Mouse (Mus musculus): Measurements from ENCODE around the gene Commd8.
"Not testable (repeated sequence)": the region's sequence is repeated elsewhere in the genome, so short reads cannot be mapped to it uniquely, and the experiment has no call there.

Gene Commd8

DNA sequence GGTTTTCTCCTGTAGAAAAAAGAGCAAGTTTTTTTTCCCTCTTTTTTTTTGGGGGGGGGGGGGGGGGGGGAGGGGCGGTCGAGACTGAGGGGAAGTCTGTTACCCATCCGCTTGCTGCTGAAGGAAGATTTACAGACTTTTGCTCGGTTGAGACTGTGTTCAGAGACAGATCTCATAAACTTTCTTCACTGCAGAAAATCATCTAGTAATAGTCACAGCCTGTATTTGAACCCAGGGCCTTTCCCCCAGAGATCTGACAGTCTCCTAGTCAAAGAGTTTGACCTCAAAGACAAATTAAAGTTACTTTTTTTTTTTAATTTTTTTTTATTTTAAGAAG is 264 bp upstream of the Commd8 start:
- no peak for DNase-seq (ENCODE audit: low spot score)

DNA sequence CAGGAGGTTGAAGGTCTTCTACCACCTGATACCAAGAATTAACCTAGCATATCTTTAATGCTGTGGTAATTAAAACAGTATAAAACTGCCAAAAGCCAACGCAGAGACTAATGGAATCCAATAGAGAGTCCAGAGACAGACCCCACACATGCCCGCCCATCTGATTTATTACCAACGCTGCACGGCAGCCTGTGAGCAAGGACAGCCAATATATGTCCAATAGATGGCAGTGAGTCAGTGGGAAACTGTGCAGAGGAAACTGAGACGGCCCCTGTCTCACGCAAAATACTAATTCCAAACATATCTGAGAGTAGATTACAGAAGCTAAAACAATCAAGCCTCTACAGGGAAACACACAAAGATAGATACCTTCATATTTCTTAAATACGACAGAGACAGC is 3.6 kb downstream of the Commd8 start:
- DNase-seq (ENCODE audit: low spot score) = no peak

DNA sequence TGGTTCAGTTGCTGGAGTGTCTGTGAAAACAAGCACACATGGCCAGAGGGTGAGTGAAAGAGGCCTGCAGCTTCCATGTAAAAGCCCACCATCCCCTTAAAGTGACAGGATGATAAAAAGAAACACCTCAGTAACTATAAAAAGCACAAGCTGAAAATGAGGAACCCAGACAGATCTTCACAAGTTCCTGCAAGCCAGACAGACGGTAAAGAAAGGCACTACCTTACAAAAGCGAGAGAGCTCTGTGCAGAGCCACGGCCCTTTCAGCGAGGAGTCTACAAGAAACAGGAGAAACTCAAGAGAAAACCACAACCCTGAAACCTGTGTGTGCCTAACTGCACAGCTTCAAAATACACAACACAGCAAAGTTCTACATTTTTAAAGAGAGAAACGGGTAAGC is 5.1 kb downstream of the Commd8 start:
- no peak for DNase-seq (ENCODE audit: low spot score)

- DNase-seq (ENCODE audit: low spot score) = no peak
These were observed 7.1 kb downstream of the Commd8 start for GRCm38 (mm10) chr5:72160781-72161485.

- no peak for DNase-seq (ENCODE audit: low spot score)
These were observed 8.5 kb downstream of the Commd8 start for GRCm38 (mm10) chr5:72159537-72159936.

- no peak for DNase-seq (ENCODE audit: low spot score)
These were observed 9.3 kb downstream of the Commd8 start for GRCm38 (mm10) chr5:72158667-72159066.

- no peak for DNase-seq (ENCODE audit: low spot score)
These were observed 11.4 kb downstream of the Commd8 start for GRCm38 (mm10) chr5:72156598-72156997.

DNA sequence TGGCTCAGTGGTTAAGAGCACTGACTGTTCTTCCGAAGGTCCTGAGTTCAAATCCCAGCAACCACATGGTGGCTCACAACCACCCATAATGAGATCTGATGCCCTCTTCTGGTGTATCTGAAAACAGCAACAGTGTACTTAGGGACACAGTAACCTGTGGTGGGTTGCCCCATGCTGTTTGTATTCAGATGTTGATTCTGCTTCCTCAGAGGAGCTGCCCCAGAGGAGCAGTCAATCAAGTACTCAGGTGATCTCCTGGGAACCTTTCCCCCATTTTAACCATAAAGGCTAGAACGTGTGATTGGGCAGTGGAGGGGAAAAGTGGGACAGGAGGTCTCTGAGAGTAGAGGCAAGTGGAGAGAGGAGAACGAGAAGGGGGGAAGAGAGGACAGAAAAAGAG is 12.3 kb downstream of the Commd8 start:
- not testable (repeated sequence) for DNase-seq (ENCODE audit: low spot score)

DNA sequence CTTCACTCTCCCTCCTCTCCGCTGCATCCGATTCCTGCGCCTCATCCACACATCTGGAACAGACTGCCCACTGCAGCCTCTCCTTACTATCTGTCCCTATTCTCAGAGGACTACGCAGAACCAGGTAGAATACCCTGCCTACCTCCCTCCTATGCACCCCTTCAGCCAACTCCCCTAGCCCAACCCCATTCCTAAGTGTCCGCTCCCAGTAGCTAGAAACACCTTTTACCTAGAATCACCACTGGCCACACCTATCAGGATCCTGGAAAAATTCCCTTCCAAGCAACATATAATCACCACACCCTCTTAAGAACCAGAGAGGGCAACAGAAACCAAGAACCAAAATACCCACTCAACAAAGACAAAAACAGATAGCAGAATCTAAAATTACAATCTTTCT is 17.1 kb downstream of the Commd8 start:
- no peak for DNase-seq (ENCODE audit: low spot score)

DNA sequence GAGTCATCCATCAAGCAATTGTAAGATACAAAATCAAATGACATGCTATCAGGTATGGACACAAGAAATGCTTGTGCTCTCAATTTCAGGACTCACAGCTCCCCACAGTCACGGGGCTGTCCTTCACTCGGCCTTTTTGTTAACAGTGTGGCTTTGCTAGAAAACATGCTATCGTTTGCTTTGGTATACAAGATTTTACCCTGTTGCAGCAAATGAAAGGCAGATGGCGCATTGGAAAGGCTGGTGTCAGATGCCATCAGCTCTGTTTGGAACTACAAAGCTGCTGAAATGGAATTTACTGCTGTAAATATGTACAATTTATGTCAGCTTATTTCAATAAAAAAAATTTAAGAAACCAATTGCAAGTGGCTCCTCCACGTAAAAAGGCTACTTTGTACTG is 19.3 kb downstream of the Commd8 start:
- DNase-seq (ENCODE audit: low spot score) = no peak

- DNase-seq (ENCODE audit: low spot score) = no peak
These were observed 28.4 kb downstream of the Commd8 start for GRCm38 (mm10) chr5:72139619-72140018.

DNA sequence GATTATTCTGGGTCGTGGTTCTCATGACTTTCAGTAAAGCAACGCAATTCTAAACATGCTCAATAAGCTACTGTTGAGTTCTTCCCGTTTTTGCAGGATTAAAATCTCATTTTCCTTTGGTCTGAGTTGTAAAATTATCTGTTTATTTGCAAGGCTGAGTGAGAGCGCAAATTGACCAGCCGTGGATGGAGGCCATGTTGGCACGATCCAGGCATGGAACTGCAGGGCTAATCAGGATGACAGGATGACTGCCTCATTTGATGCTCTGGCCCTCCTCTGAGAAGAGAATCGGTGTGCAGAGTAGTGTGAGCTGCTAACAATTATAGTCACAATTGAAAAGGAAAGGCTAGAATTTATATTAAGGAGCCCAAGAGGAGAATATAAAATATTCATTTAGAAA is 29.7 kb downstream of the Commd8 start:
- no peak for DNase-seq (ENCODE audit: low spot score)

- DNase-seq (ENCODE audit: low spot score) = no peak
These were observed 34.1 kb downstream of the Commd8 start for GRCm38 (mm10) chr5:72133906-72134305.

- no peak for DNase-seq (ENCODE audit: low spot score)
These were observed 41.3 kb downstream of the Commd8 start for GRCm38 (mm10) chr5:72126681-72127080.

GRCm38 (mm10) chr5:72122414-72123037 is 45.5 kb downstream of the Commd8 start:
- DNase-seq (ENCODE audit: low spot score) = no peak

Data from layer of hippocampus, adult 9-10 months (tissue).